Mouse (Mus musculus) brain, embryonic 14.5 days (tissue): ENCODE data around the gene Adam8.

Experiments used
- CTCF ChIP-seq: fragments of 200-500 bp; IDR thresholded peaks from 2 replicates; pipeline ENCODE4 v1.5.1; 2012; ENCODE audit warnings: inconsistent platforms, mild to moderate bottlenecking, moderate library complexity, borderline replicate concordance; ENCODE audit not compliant: insufficient read depth, insufficient read length; ENCODE audit errors: extremely low read depth
- POLR2A ChIP-seq: fragments of 200-500 bp; IDR thresholded peaks from 2 replicates; pipeline ENCODE4 v1.6.1; 2012; ENCODE audit warnings: mild to moderate bottlenecking, inconsistent platforms, borderline replicate concordance; ENCODE audit not compliant: poor library complexity, insufficient read depth, insufficient read length, severe bottlenecking; ENCODE audit errors: extremely low read depth

DNA sequence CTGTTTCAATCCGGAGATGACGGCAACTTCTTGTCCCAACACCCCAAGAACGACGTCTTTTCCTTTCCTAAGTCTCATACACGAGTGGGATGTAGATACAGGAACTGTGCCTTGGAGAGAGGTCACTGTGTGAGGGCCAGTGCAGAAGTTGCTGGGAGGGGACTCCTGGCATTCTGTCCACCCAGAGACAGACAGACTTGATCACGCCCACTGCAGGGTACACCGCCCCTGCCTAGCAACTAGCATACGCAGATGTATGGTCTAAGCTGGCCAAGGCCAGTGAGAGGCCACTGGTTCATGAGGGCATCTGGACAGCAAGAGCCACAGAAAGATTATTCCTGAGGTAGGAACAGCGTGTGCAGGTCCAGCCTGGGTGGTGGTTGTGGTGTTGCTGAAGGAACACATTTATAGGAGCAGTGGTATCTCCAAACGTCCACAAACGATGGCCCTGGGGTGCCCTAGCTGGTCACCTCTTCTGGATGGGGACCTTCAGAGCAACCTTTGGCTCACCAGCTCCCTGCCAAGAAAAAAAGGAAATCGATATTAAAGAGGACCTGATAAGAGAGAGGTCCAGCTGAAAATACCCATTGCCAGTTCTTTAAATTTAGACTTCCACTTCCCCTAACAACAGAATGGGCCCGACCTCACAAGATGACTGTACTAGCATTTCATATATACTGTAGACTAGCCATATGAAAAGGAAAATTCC is 13.2 kb downstream of the Adam8 start:
- TF ChIP-seq POLR2A (no peak), CTCF (no peak)
